Mouse (Mus musculus) liver, embryonic 14.5 days (tissue): Measurements from ENCODE around the gene Kxd1. TPM values are rescaled to one million over a fixed set of nuclear protein-coding genes. Genes with fewer than 3 reads are reported as not detected.
A peak's percentile ranks its signal among the peaks of the same experiment; 100 is the strongest.

Experiments
- ATAC-seq: fragments of 200-750 bp; cut with Nextera tagmentation; 2 replicates; pipeline ENCODE4 v1.8.0; 2017; ENCODE audit warnings: moderate number of reproducible peaks, mild to moderate bottlenecking, moderate library complexity; ENCODE audit not compliant: insufficient read depth
- DNase-seq, 3 experiments: peaks; one replicate each; pipeline ENCODE4 v3.0.0-alpha.2; 2012 to 2013; ENCODE audit warnings: low read depth in 3 of 3, low spot score in 3 of 3
- H3K27ac ChIP-seq: fragments of 300-500 bp; sonication (generic); 2 replicates; pipeline ENCODE4 v1.5.1; 2014; ENCODE audit warnings: moderate library complexity, mild to moderate bottlenecking, control low read depth, inconsistent platforms
- H3K27me3 ChIP-seq: fragments of 300-500 bp; sonication (generic); 2 replicates; pipeline ENCODE4 v1.6.1; 2014; ENCODE audit warnings: mild to moderate bottlenecking, low read length, moderate library complexity; ENCODE audit not compliant: control insufficient read depth, insufficient read depth
- H3K36me3 ChIP-seq: fragments of 300-500 bp; sonication (generic); replicated peaks from 2 replicates; pipeline ENCODE4 v1.6.1; 2014; ENCODE audit warnings: low read depth; ENCODE audit not compliant: control insufficient read depth, insufficient read depth
- H3K4me1 ChIP-seq, 2 experiments: fragments of 200-500 bp in 1 of 2; fragments of 300-500 bp in 1 of 2; sonication (generic) in 1 of 2; replicated peaks; 2 replicates each; pipeline ENCODE4 v1.6.1; 2012 to 2014; ENCODE audit warnings: antibody characterized with exemption in 1 of 2, inconsistent platforms in 1 of 2, low read length in 1 of 2; ENCODE audit not compliant: control insufficient read depth in 2 of 2, insufficient read depth in 2 of 2
- H3K4me2 ChIP-seq: fragments of 300-500 bp; sonication (generic); 2 replicates; pipeline ENCODE4 v1.6.1; 2014; ENCODE audit warnings: low read depth, mild to moderate bottlenecking, control low read depth, moderate library complexity
- H3K4me3 ChIP-seq, 2 experiments: fragments of 200-500 bp in 1 of 2; fragments of 300-500 bp in 1 of 2; sonication (generic) in 1 of 2; 2 replicates each; pipeline ENCODE4 v1.5.1; 2012 to 2014; ENCODE audit warnings: low read depth in 2 of 2, low read length in 2 of 2, mild to moderate bottlenecking in 2 of 2, control low read depth in 1 of 2, inconsistent platforms in 1 of 2, moderate library complexity in 1 of 2; ENCODE audit not compliant: insufficient read depth in 1 of 2
- H3K9ac ChIP-seq: fragments of 300-500 bp; sonication (generic); replicated peaks from 2 replicates; pipeline ENCODE4 v1.6.1; 2014; ENCODE audit warnings: mild to moderate bottlenecking, control low read depth, moderate library complexity
- H3K9me3 ChIP-seq: fragments of 300-500 bp; sonication (generic); 2 replicates; pipeline ENCODE4 v1.6.1; 2016; ENCODE audit warnings: low read length, mixed read lengths; ENCODE audit not compliant: control insufficient read depth
- CTCF ChIP-seq: IDR thresholded peaks from 2 replicates; pipeline ENCODE4 v1.5.1; 2016; ENCODE audit warnings: antibody characterized with exemption, low read depth, control low read depth
- EP300 ChIP-seq: IDR thresholded peaks from 2 replicates; pipeline ENCODE4 v1.6.1; 2016; ENCODE audit warnings: antibody characterized with exemption, low read depth
- WGBS: fragments of 180-500 bp; shearing (Covaris S2); extraction: QIAGEN DNeasy Blood & Tissue Kit; methylation state at CpG from one replicate; pipeline ENCODE4 v1.1.7; 2014; ENCODE audit not compliant: insufficient replicate concordance; 5-methylcytosine and 5-hydroxymethylcytosine counted together
- polyA plus RNA-seq, 2 experiments: library from polyadenylated mRNA; depleted of rRNA in 1 of 2; stranded (reverse) in 1 of 2; unstranded in 1 of 2; fragments of >200 nt; fragmentation: Nextera tagmentation in 1 of 2; extraction: Ambion mirVana in 1 of 2; gene quantifications; 2 replicates each; pipeline versions ENCODE4 v1.2.1 to v1.2.3; 2012 to 2014

Kxd1 gene
- polyA plus RNA-seq, 2 experiments = 28.9 to 32.6 TPM

DNA sequence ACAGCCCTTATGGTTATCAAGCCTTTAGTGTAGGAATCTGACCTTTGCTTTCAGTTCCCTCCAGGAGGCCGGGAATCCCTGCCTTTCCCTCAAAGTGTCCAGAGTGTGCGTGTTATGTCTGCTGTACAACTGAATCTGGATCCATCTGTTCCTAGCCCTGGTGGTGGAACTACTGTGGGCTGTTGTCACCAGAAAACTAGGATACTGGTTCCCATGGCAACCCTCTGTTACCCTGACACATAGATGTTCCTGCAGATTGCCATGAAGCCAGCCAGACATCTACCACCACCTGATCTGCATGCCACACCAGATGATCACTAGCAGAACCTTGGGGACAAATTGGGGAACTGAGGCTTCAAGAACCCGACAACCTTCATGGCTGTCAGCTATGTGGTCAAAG, 45.8 kb downstream of the Kxd1 start:
- Histone ChIP-seq H3K4me2 (no peak overlapping the region), H3K9ac (no peak overlapping the region), H3K4me1 (peaks cover 11 to 13% of the 10 kb centered on the region in 2 experiments), H3K36me3 (no peaks in the 10 kb centered on the region), H3K27ac (no peak overlapping the region), H3K4me3 (no peak overlapping the region), H3K9me3 (no peaks in the 10 kb centered on the region), H3K27me3 (peaks cover 54% of the 10 kb centered on the region)
- DNase-seq (no peak), ATAC-seq (no peak)
- no peak for TF ChIP-seq CTCF
- no peak for TF ChIP-seq EP300
- WGBS = 53% methylated on average over 3 of the region's 3 CpGs

DNA sequence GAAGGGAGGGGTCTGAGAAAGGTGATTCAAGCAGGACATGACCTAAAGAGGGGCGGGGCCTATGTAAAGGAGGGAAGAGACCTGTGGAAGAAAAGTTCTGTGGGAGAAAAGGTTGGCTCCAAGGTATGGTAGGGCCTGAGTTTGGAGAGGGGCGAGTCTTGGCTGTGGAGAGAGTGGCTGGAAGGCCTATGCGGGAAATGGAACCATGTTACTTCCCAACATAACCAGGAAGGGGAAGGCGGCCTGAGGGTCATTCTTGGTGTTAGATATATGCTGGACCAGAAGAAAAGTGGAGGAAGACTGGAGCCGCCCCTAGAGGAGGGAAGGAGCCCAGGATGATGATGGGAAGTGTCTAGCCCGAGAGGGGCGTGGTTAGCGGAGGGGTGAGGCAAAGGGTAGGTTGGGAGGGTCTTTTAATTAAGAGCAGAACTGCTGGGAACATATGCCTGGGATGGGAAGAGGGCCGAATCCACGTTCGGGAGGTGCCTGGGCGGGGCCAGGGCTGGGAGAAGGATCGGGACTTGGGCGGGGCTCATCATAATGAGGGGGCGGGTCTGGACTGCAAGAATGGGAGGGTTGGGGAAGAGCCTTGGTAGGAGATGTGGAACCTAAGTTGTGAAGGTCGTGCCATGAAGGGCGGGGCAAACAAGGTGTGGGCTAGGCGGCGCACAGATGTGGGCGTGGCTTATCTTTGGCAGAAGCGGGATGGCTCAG, 50.3 kb downstream of the Kxd1 start:
- H3K9ac ChIP-seq = 0 out of 2 replicates have a peak overlapping the region, but pooled peaks have one; percentile 29
- DNase-seq (peak; percentile 68 to 73 (median 70)), ATAC-seq (peak; percentile 53)
- H3K4me1 ChIP-seq = peaks cover 17 to 26% of the 10 kb centered on the region in 2 experiments
- WGBS = 1% methylated on average over 21 of the region's 21 CpGs
- no peaks in the 10 kb centered on the region for H3K9me3 ChIP-seq
- peak overlapping the region; percentile 88 for H3K4me2 ChIP-seq
- peak overlapping the region; percentile 57 to 92 for H3K4me3 ChIP-seq
- H3K27me3 ChIP-seq = peaks cover 20% of the 10 kb centered on the region
- TF ChIP-seq CTCF (no peak), EP300 (peak; percentile 23; the same call in 1 of the 2 replicates)
- H3K36me3 ChIP-seq = no peaks in the 10 kb centered on the region
- peak overlapping the region; percentile 72 for H3K27ac ChIP-seq

DNA sequence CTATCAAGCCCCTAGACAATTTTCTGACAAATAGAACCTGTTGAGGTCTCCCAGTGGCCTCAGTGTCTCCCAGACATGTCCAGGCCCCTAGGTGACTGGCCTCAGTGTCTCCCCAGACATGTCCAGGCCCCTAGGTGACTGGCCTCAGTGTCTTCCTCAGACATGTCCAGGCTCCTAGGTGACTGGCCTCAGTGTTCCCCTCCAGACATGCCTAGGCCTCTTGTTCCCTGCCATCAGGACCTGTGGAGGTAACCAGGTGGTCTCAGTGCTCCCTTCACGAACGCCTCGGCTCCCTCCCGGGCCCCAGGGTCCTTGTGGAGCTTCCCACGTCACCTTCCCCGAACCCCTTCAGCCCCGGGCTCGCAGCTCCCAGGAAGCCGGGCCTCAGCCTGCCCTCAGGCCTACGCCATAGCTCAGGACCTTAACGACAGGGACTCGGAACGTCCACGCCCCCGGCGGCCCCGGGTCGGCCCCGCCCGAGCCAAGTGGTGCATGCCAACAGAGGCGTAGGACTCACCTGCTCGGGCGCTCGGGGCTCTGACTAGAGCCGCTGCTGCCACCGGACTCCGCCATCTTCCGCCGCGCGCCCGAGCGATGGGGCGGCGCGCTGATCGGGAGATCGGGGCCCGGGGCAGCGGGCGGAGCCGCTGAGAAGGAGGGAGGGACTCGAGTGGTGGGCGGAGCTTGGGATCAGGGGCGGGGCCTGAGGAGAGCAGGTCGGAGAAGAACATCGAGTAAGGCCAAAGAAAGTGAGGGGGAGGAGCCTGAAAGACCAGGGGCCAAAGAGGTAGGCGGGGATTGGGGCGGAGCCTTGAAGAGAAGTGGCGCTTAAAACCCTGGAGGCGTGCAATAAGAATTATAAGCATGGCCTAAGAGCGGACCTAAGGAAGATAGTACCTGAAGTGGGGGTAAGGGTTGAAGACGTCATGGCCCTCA, 51.2 kb downstream of the Kxd1 start, which contains the start of gene Klhl26:
Gene Klhl26, minus strand, starts transcription at position 636 of the 936 bp plus-strand sequence.
- peak; percentile 95 to 96 (median 95) for DNase-seq
- Histone ChIP-seq H3K36me3 (no peaks in the 10 kb centered on the region), H3K4me2 (peak within 1 kb of the TSS; percentile 88), H3K27ac (peak within 1 kb of the TSS; percentile 76), H3K9ac (peak within 1 kb of the TSS; percentile 97), H3K4me3 (peak within 1 kb of the TSS; percentile 92 to 97), H3K9me3 (no peaks in the 10 kb centered on the region), H3K27me3 (peaks cover 13% of the 10 kb centered on the region), H3K4me1 (peaks cover 17 to 26% of the 10 kb centered on the region in 2 experiments)
- peak; percentile 86 for ATAC-seq
- WGBS = under 1% methylated on average over 53 of the region's 53 CpGs
- no peak for TF ChIP-seq EP300
- no peak for TF ChIP-seq CTCF

- H3K27me3 ChIP-seq = no peaks in the 10 kb centered on the region
- H3K27ac ChIP-seq = no peak overlapping the region
- no peak overlapping the region for H3K4me2 ChIP-seq
- 97% methylated on average over 7 of the region's 7 CpGs for WGBS
- ATAC-seq = no peak
- TF ChIP-seq EP300 (no peak), CTCF (no peak)
- no peaks in the 10 kb centered on the region for H3K36me3 ChIP-seq
- no peak overlapping the region for H3K9ac ChIP-seq
- peaks cover 6 to 28% of the 10 kb centered on the region in 2 experiments for H3K4me1 ChIP-seq
- H3K4me3 ChIP-seq = no peak overlapping the region
- DNase-seq = no peak
- H3K9me3 ChIP-seq = no peaks in the 10 kb centered on the region
Measured at GRCm38 (mm10) chr8:70471856-70472255, 55.9 kb downstream of the Kxd1 start.
